Mouse (Mus musculus): Measurements from ENCODE around the gene Trpm4. TPM values are rescaled to one million over a fixed set of nuclear protein-coding genes. Genes with fewer than 3 reads are reported as not detected.
A peak's percentile ranks its signal among the peaks of the same experiment; 100 is the strongest.

The Trpm4 gene
- total and polyA plus RNA-seq, 3 experiments = 9.3 to 17.6 (median 12.0) TPM

GRCm38 (mm10) chr7:45367020-45367880, 33.7 kb upstream of the Trpm4 start:
- in situ Hi-C loops (cut with MboI; ENCODE audit: low pct_ligation_motif_present, low pct_unique_long_range_greater_than_20kb, low sequenced_read_pairs) (no loop called here), dilution Hi-C loops (cut with MboI; ENCODE audit: extremely low pct_ligation_motif_present, extremely low pct_unique_long_range_greater_than_20kb, low sequenced_read_pairs) (no loop called here)
- Histone ChIP-seq H3K4me1 (ENCODE audit: control insufficient read depth in 1 of 2, insufficient read depth in 2 of 2) (peaks cover 6 to 25% of the 10 kb centered on the region in 2 experiments), H3K27ac (ENCODE audit: insufficient read depth, low read depth) (peak overlapping the region; percentile 56), H3K4me2 (ENCODE audit: insufficient read depth, low read depth, poor library complexity, severe bottlenecking) (peak overlapping the region; percentile 76), H3K27me3 (replicated peaks) (peaks cover 40% of the 10 kb centered on the region), H3K9ac (ENCODE audit: insufficient read depth, low read depth) (peak overlapping the region; percentile 64), H3K36me3 (replicated peaks in 1 of 2; ENCODE audit: control insufficient read depth in 1 of 2, insufficient read depth in 1 of 2, low read length in 1 of 2) (peaks cover 14 to 38% of the 10 kb centered on the region in 2 experiments), H3K79me2 (replicated peaks; ENCODE audit: control insufficient read depth, extremely low read depth, insufficient read depth, poor library complexity, severe bottlenecking) (no peaks in the 10 kb centered on the region), H3K4me3 (replicated peaks in 1 of 3; ENCODE audit: low read depth in 2 of 3, low read length in 2 of 3, poor library complexity in 1 of 3) (peak overlapping the region; percentile 48 to 56 (median 50)), H3K9me3 (replicated peaks; ENCODE audit: low read length) (no peaks in the 10 kb centered on the region)
- peak; percentile 96 for DNase-seq (ENCODE audit: extremely low read depth)
- TF ChIP-seq ZMIZ1 (IDR thresholded peaks at IDR 0.05; ENCODE audit: low read depth, low read length) (no peak), MYC (IDR thresholded peaks at IDR 0.05; ENCODE audit: low read depth, low read length) (0 out of 2 replicates have a peak, but pooled peaks have one; percentile 42), ETS1 (conservative IDR thresholded peaks at IDR 0.05; ENCODE audit: low read depth, low read length) (0 out of 2 replicates have a peak, but pooled peaks have one; percentile 22), NRF1 (IDR thresholded peaks at IDR 0.05; ENCODE audit: low read depth, low read length) (peak; percentile 36), CHD2 (IDR thresholded peaks at IDR 0.05; ENCODE audit: low read length) (no peak; the same call in 1 of the 2 replicates), ZKSCAN1 (IDR thresholded peaks at IDR 0.05; ENCODE audit: borderline replicate concordance, low read depth, low read length) (no peak), TCF12 (IDR thresholded peaks at IDR 0.05; ENCODE audit: low read depth, low read length) (no peak; the same call in 1 of the 2 replicates), SIN3A (IDR thresholded peaks at IDR 0.05; ENCODE audit: low read length) (peak; percentile 17; the same call in 1 of the 2 replicates), MAZ (IDR thresholded peaks at IDR 0.05; ENCODE audit: low read depth, low read length) (peak; percentile 82; the same call in 1 of the 2 replicates), PAX5 (IDR thresholded peaks at IDR 0.05; ENCODE audit: low read length) (no peak), JUND (conservative IDR thresholded peaks at IDR 0.05; ENCODE audit: low read depth, low read length) (no peak), POLR2A (IDR thresholded peaks at IDR 0.05; ENCODE audit: low read depth, low read length) (peak; percentile 53), IRF4 (IDR thresholded peaks at IDR 0.05; ENCODE audit: low read depth, low read length) (peak; percentile 57), MAFK (IDR thresholded peaks at IDR 0.05; ENCODE audit: insufficient replicate concordance, low read length) (no peak), ZC3H11A (IDR thresholded peaks at IDR 0.05; ENCODE audit: low read depth, low read length) (no peak), KAT2A (IDR thresholded peaks at IDR 0.05; ENCODE audit: insufficient replicate concordance, low read length) (0 out of 2 replicates have a peak, but pooled peaks have one; percentile 18), CTCF (conservative IDR thresholded peaks at IDR 0.05 in 1 of 2, IDR thresholded peaks at IDR 0.05 in 1 of 2; ENCODE audit: low read depth in 2 of 2, low read length in 2 of 2) (peak; percentile 12 to 64; a peak in 2 of 4 replicates), ELF1 (IDR thresholded peaks at IDR 0.05; ENCODE audit: low read depth, low read length) (peak; percentile 68), EP300 (IDR thresholded peaks at IDR 0.05; ENCODE audit: low read length) (no peak), HCFC1 (IDR thresholded peaks at IDR 0.05; ENCODE audit: low read depth, low read length) (no peak), RAD21 (IDR thresholded peaks at IDR 0.05; ENCODE audit: low read depth, low read length) (no peak; the same call in 1 of the 2 replicates), SMC3 (IDR thresholded peaks at IDR 0.05; ENCODE audit: low read depth, low read length) (peak; percentile 34), JUN (IDR thresholded peaks at IDR 0.05; ENCODE audit: insufficient read depth, low read depth, low read length) (peak; percentile 54; the same call in 1 of the 2 replicates), E2F4 (IDR thresholded peaks at IDR 0.05; ENCODE audit: insufficient replicate concordance, low read depth, low read length) (no peak), CHD1 (IDR thresholded peaks at IDR 0.05; ENCODE audit: low read depth, low read length) (peak; percentile 79; the same call in 1 of the 2 replicates), MXI1 (IDR thresholded peaks at IDR 0.05; ENCODE audit: low read depth, low read length) (peak; percentile 71), MAX (IDR thresholded peaks at IDR 0.05; ENCODE audit: low read length) (peak; percentile 73), USF2 (conservative IDR thresholded peaks at IDR 0.05; ENCODE audit: low read depth, low read length) (no peak), ZNF384 (IDR thresholded peaks at IDR 0.05; ENCODE audit: low read depth, low read length) (peak; percentile 92), TBP (conservative IDR thresholded peaks at IDR 0.05; ENCODE audit: low read depth, low read length) (no peak), USF1 (IDR thresholded peaks at IDR 0.05; ENCODE audit: low read depth, low read length) (no peak), UBTF (IDR thresholded peaks at IDR 0.05; ENCODE audit: low read depth, low read length) (no peak), NELFE (IDR thresholded peaks at IDR 0.05; ENCODE audit: low read depth, low read length) (peak; percentile 46), MEF2A (IDR thresholded peaks at IDR 0.05; ENCODE audit: borderline replicate concordance, low read depth, low read length) (peak; percentile 21; the same call in 1 of the 2 replicates), GABPA (IDR thresholded peaks at IDR 0.05; ENCODE audit: insufficient replicate concordance, low read depth, low read length) (no peak), RCOR1 (conservative IDR thresholded peaks at IDR 0.05; ENCODE audit: low read depth, low read length) (no peak), BHLHE40 (IDR thresholded peaks at IDR 0.05; ENCODE audit: low read depth, low read length) (no peak), POLR2AphosphoS2 (IDR thresholded peaks at IDR 0.05; ENCODE audit: low read depth, low read length) (no peak; the same call in 1 of the 2 replicates)
